Mouse (Mus musculus): Measurements from ENCODE around the gene Pum2. TPM values are rescaled to one million over a fixed set of nuclear protein-coding genes. Genes with fewer than 3 reads are reported as not detected.

Gene Pum2
- total and polyA plus RNA-seq, 2 experiments from 2014 or later: 35.3 to 117 TPM

DNA sequence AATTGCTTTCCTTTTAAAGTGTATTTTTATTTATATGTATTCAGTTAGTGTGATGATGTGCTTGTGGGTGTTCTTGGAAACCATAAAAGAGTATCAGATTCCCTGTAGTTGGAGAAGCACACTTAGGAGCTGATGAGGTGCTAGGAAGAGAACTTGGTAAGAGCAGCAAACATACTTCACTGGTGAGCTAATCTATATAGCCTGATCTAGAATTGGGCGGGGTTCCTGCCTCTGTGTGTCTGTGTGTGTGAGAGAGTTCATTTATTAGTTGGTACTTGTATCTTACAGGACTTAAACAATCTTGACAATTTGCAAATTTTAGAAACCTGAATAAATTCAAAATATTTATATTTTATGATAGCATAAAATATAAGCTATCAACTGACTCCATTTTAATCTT lies 42.2 kb downstream of the Pum2 start:
- Histone ChIP-seq H3K4me3 (ENCODE audit: low read depth, low read length) (no peak overlapping the region), H3K9me3 (ENCODE audit: low read length) (no peaks in the 10 kb centered on the region), H3K4me1 (ENCODE audit: insufficient read depth, low read length) (no peaks in the 10 kb centered on the region), H3K27ac (ENCODE audit: low read depth, low read length) (no peak overlapping the region), H3K4me2 (ENCODE audit: low read depth, low read length, poor library complexity, severe bottlenecking) (no peak overlapping the region), H3K36me3 (ENCODE audit: insufficient read depth, low read length) (no peaks in the 10 kb centered on the region), H3K9ac (replicated peaks; ENCODE audit: low read length, poor library complexity, severe bottlenecking) (no peak overlapping the region), H3K27me3 (ENCODE audit: insufficient read depth, low read length) (no peaks in the 10 kb centered on the region)
- ATAC-seq (ENCODE audit: low FRiP score): no peak
- no peak for DNase-seq (ENCODE audit: low spot score)
- 93% methylated on average over 1 of the region's 1 CpGs for WGBS
- TF ChIP-seq CTCF (IDR thresholded peaks at IDR 0.05): no peak

DNA sequence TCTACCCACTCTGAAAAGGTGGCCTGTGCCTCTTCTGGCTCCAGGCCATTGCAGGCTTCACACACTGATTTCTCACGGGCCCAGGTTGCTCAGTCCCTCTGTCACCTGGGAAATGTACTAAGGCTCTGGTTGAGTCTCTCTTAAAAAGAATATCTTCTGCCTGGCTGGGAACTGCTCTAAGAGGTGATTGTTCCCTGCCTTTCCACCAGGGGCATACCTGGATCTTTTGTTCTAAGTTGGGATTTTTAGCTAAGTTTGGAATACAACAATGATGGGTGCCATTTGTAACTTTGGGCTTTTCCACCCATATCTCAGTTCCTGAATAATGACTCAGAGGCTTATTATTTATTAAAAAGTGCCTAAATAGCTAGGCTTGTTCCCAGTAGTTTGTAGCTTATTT lies 53.0 kb downstream of the Pum2 start:
- Histone ChIP-seq H3K4me3 (ENCODE audit: low read depth, low read length) (no peak overlapping the region), H3K36me3 (ENCODE audit: insufficient read depth, low read length) (peaks cover 6% of the 10 kb centered on the region), H3K9ac (replicated peaks; ENCODE audit: low read length, poor library complexity, severe bottlenecking) (no peak overlapping the region), H3K27me3 (ENCODE audit: insufficient read depth, low read length) (no peaks in the 10 kb centered on the region), H3K4me2 (ENCODE audit: low read depth, low read length, poor library complexity, severe bottlenecking) (no peak overlapping the region), H3K9me3 (ENCODE audit: low read length) (no peaks in the 10 kb centered on the region), H3K4me1 (ENCODE audit: insufficient read depth, low read length) (no peaks in the 10 kb centered on the region), H3K27ac (ENCODE audit: low read depth, low read length) (no peak overlapping the region)
- DNase-seq (ENCODE audit: low spot score) (no peak), ATAC-seq (ENCODE audit: low FRiP score) (no peak)
- peak; percentile 48 for TF ChIP-seq CTCF (IDR thresholded peaks at IDR 0.05)
- WGBS: 52% methylated on average over 1 of the region's 1 CpGs

DNA sequence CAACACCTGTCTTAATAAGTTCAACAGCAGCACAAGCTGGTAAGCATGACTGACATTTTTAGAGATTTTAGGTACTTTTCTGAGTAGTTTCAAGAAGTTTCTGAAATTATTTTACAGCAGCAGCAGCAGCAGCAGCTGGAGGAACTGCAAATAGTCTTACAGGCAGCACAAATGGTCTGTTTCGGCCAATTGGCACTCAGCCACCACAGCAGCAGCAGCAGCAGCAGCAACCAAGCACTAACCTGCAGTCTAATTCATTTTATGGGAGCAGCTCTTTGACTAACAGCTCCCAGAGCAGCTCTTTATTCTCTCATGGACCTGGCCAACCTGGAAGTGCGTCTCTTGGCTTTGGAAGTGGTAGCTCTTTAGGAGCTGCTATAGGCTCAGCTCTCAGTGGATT lies 54.8 kb downstream of the Pum2 start:
- 94% methylated on average over 2 of the region's 2 CpGs for WGBS
- no peak for ATAC-seq (ENCODE audit: low FRiP score)
- no peak overlapping the region for H3K27ac ChIP-seq (ENCODE audit: low read depth, low read length)
- H3K27me3 ChIP-seq (ENCODE audit: insufficient read depth, low read length): no peaks in the 10 kb centered on the region
- TF ChIP-seq CTCF (IDR thresholded peaks at IDR 0.05): no peak
- H3K4me3 ChIP-seq (ENCODE audit: low read depth, low read length): no peak overlapping the region
- no peak overlapping the region for H3K9ac ChIP-seq (replicated peaks; ENCODE audit: low read length, poor library complexity, severe bottlenecking)
- H3K36me3 ChIP-seq (ENCODE audit: insufficient read depth, low read length): peaks cover 6% of the 10 kb centered on the region
- H3K9me3 ChIP-seq (ENCODE audit: low read length): no peaks in the 10 kb centered on the region
- H3K4me1 ChIP-seq (ENCODE audit: insufficient read depth, low read length): no peaks in the 10 kb centered on the region
- no peak overlapping the region for H3K4me2 ChIP-seq (ENCODE audit: low read depth, low read length, poor library complexity, severe bottlenecking)
- no peak for DNase-seq (ENCODE audit: low spot score)

DNA sequence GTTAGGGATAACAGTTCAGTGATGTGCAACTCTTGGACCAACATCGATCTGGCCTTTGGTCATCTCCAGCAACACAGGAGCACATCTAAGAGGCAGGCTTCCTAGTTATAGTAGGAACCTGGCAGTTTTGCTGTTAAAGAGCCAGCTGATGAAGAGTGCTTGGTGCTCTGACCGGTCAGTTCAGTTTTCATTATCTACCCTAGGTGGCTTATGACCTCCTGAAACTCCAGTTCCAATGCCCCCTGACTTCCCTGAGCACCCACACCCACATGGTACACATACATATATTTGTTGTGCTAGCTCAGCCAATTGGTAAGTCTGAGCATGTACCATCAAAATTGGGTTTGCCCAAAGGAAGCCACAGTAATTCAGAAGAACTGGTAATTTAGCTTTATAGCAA lies 79.7 kb downstream of the Pum2 start:
- Histone ChIP-seq H3K27me3 (ENCODE audit: insufficient read depth, low read length) (no peaks in the 10 kb centered on the region), H3K4me1 (ENCODE audit: insufficient read depth, low read length) (no peaks in the 10 kb centered on the region), H3K27ac (ENCODE audit: low read depth, low read length) (no peak overlapping the region), H3K4me3 (ENCODE audit: low read depth, low read length) (no peak overlapping the region), H3K9ac (replicated peaks; ENCODE audit: low read length, poor library complexity, severe bottlenecking) (no peak overlapping the region), H3K4me2 (ENCODE audit: low read depth, low read length, poor library complexity, severe bottlenecking) (no peak overlapping the region), H3K36me3 (ENCODE audit: insufficient read depth, low read length) (peaks cover 3% of the 10 kb centered on the region), H3K9me3 (ENCODE audit: low read length) (no peaks in the 10 kb centered on the region)
- WGBS: 97% methylated on average over 2 of the region's 2 CpGs
- no peak for TF ChIP-seq CTCF (IDR thresholded peaks at IDR 0.05)
- DNase-seq (ENCODE audit: low spot score) (no peak), ATAC-seq (ENCODE audit: low FRiP score) (no peak)

DNA sequence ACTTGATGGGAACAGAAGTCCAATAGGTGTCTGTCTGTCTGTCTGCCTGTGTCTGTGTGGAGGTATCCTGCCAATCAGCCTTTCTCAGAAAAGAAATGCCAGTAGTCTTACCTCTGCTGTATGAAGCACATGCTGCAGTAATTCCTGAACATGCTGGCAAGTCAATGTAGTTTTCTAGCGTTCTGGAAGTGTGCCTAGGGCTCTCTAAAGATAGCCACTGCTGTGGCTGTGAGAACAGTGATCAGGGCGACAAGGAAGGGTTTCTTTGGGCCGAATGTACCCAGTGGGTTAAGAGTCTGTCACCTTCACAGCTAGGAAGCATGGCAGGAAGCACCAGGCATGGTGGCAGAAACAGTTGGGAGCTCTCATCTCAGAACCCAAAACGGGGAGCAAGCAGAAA lies 80.2 kb downstream of the Pum2 start:
- H3K36me3 ChIP-seq (ENCODE audit: insufficient read depth, low read length): no peaks in the 10 kb centered on the region; the same call in 1 of the 2 replicates
- ATAC-seq (ENCODE audit: low FRiP score): no peak
- no peak for DNase-seq (ENCODE audit: low spot score)
- H3K9ac ChIP-seq (replicated peaks; ENCODE audit: low read length, poor library complexity, severe bottlenecking): no peak overlapping the region
- WGBS: 87% methylated on average over 4 of the region's 4 CpGs
- H3K4me3 ChIP-seq (ENCODE audit: low read depth, low read length): no peak overlapping the region
- no peaks in the 10 kb centered on the region for H3K27me3 ChIP-seq (ENCODE audit: insufficient read depth, low read length)
- H3K9me3 ChIP-seq (ENCODE audit: low read length): no peaks in the 10 kb centered on the region
- H3K4me2 ChIP-seq (ENCODE audit: low read depth, low read length, poor library complexity, severe bottlenecking): no peak overlapping the region
- no peaks in the 10 kb centered on the region for H3K4me1 ChIP-seq (ENCODE audit: insufficient read depth, low read length)
- TF ChIP-seq CTCF (IDR thresholded peaks at IDR 0.05): no peak
- H3K27ac ChIP-seq (ENCODE audit: low read depth, low read length): no peak overlapping the region

DNA sequence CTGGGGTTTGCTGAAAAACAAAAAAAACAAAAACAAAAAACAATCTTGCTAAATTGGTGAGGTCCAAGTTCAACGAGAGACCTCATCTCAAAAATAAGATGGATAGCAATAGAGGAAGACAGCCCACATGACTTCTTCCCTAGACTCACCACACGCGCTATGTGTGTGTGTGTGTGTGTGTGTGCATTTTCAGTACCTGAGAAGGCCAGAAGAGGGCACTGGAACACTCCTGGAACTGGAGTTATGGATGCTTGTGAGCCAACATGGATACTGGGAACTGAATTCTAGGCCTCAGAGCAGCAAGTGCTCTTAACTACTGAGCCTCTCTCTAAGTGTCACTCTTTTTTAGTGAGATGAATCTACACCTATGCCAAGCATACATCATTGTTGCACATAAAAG lies 84.1 kb downstream of the Pum2 start:
- no peak overlapping the region for H3K27ac ChIP-seq (ENCODE audit: low read depth, low read length)
- no peaks in the 10 kb centered on the region for H3K4me1 ChIP-seq (ENCODE audit: insufficient read depth, low read length)
- no peak for ATAC-seq (ENCODE audit: low FRiP score)
- no peak for DNase-seq (ENCODE audit: low spot score)
- TF ChIP-seq CTCF (IDR thresholded peaks at IDR 0.05): peak; percentile 36
- H3K36me3 ChIP-seq (ENCODE audit: insufficient read depth, low read length): no peaks in the 10 kb centered on the region
- H3K27me3 ChIP-seq (ENCODE audit: insufficient read depth, low read length): no peaks in the 10 kb centered on the region
- over 99% methylated on average over 3 of the region's 3 CpGs for WGBS
- H3K9ac ChIP-seq (replicated peaks; ENCODE audit: low read length, poor library complexity, severe bottlenecking): no peak overlapping the region
- no peak overlapping the region for H3K4me3 ChIP-seq (ENCODE audit: low read depth, low read length)
- no peak overlapping the region for H3K4me2 ChIP-seq (ENCODE audit: low read depth, low read length, poor library complexity, severe bottlenecking)
- no peaks in the 10 kb centered on the region for H3K9me3 ChIP-seq (ENCODE audit: low read length)
